Mouse (Mus musculus) olfactory bulb, adult 2 months (tissue): ENCODE data around the gene Fscn2.

Source experiments
- CTCF ChIP-seq: fragments of 200-500 bp; IDR thresholded peaks from 2 replicates; pipeline ENCODE4 v1.5.1; 2012; ENCODE audit warnings: low read depth, mild to moderate bottlenecking, low read length, moderate library complexity; ENCODE audit not compliant: insufficient read depth
- POLR2A ChIP-seq: fragments of 200-500 bp; IDR thresholded peaks from 2 replicates; pipeline ENCODE4 v1.6.1; 2012; ENCODE audit warnings: mild to moderate bottlenecking, low read depth, low read length, moderate library complexity; ENCODE audit not compliant: insufficient read depth

DNA sequence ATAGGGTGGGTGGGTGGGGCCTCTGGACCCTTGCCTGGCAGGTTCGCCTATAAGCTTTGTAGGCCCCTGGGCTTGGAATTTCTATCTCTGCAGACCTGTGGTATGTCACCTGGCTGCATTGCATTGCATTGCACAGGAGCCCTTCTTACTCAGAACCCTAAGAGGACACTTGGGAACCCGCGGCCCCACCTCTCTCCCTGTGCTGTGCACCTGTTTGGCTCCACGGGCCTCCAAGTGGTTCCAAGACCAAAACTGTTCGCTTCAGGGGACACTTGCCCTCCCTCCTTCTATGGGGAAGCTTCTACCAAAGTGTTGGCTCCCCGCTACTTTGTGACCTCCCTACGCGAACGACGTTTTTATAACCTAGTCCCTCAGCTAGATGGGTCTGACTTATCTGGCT is 49.8 kb upstream of the Fscn2 start:
- TF ChIP-seq CTCF (no peak), POLR2A (no peak)
